28 mouse cellular contexts compared by ENCODE assay signal in the genomic region with DNA sequence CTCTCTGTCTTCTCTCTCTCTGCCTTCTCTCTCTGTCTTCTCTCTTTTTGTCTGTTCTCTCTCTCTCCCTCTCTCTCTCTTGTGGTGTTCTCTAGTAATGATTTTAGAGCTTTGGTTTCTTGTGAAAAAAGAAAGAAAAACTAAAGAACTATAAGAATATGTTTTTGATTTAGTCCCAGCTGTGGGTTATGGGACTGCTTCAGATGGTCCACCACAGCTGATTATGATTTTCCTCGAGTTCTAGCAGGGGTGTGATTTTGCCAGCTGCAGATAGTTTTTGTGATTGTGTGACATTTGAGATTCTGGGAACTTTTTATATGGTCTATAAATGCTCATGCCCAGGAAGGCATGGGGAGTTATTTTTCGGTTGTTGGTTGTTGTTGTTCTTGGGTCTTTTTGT. TPM values are rescaled to one million over a fixed set of nuclear protein-coding genes. Genes with fewer than 3 reads are reported as not detected.
"Had no signal": no experiment of that assay in that cellular context is flagged by ENCODE, and none has a peak within 500 bp of the region (broad histone marks: within the 10 kb centered on the region; RNA-seq: fewer than 3 reads in every experiment).

No protein-coding gene starts in this region.

- H3K4me2 ChIP-seq: embryonic facial prominence, embryonic 12.5 days; embryonic facial prominence, embryonic 13.5 days; embryonic facial prominence, embryonic 15.5 days; forebrain, embryonic 12.5 days; forebrain, embryonic 13.5 days; forebrain, embryonic 15.5 days had no signal

- H3K4me3 ChIP-seq: embryonic facial prominence, embryonic 12.5 days; embryonic facial prominence, embryonic 13.5 days; embryonic facial prominence, embryonic 15.5 days; erythroblast, embryonic 14.5 days; forebrain, embryonic 10.5 days; forebrain, embryonic 12.5 days; forebrain, embryonic 13.5 days; forebrain, embryonic 15.5 days; gastrocnemius, adult 2 months; heart, adult 2 months had no signal

- H3K36me3 ChIP-seq: embryonic facial prominence, embryonic 12.5 days; embryonic facial prominence, embryonic 13.5 days; embryonic facial prominence, embryonic 15.5 days; forebrain, embryonic 10.5 days; forebrain, embryonic 12.5 days; forebrain, embryonic 15.5 days had no signal

- ATAC-seq: forebrain, embryonic 13.5 days; forebrain, embryonic 14.5 days; forebrain, embryonic 15.5 days; forebrain, embryonic 16.5 days; forebrain, postnatal 0 days had no signal

- DNase-seq: cerebellum, adult 18-20 months; cerebellum, adult 2 months; cerebellum, adult 8-10 months; cerebellum, adult 9-10 months; cerebellum, adult 9-11 months; cerebellum, postnatal 10 days; cerebellum, postnatal 14 days; cerebellum, postnatal 25 days; cerebellum, postnatal 36 days; embryo, embryonic 11 days; forebrain, postnatal 0 days; gastrocnemius, adult 2 months; gastrocnemius, postnatal 10 days; gastrocnemius, postnatal 14 days; gastrocnemius, postnatal 25 days; gastrocnemius, postnatal 36 days; heart, adult 18-20 months; heart, adult 2 months had no signal

- H3K27ac ChIP-seq: embryonic facial prominence, embryonic 12.5 days; embryonic facial prominence, embryonic 13.5 days; embryonic facial prominence, embryonic 15.5 days; forebrain, embryonic 10.5 days; forebrain, embryonic 12.5 days; forebrain, embryonic 13.5 days; forebrain, embryonic 15.5 days; gastrocnemius, adult 2 months; heart, adult 2 months had no signal

- H3K4me1 ChIP-seq: forebrain, embryonic 13.5 days; forebrain, embryonic 15.5 days had no signal

- H3K9me3 ChIP-seq: embryonic facial prominence, embryonic 12.5 days; embryonic facial prominence, embryonic 15.5 days; forebrain, embryonic 10.5 days; forebrain, embryonic 12.5 days; forebrain, embryonic 13.5 days; forebrain, embryonic 15.5 days had no signal

- H3K9ac ChIP-seq: embryonic facial prominence, embryonic 12.5 days; embryonic facial prominence, embryonic 13.5 days; embryonic facial prominence, embryonic 15.5 days; forebrain, embryonic 12.5 days; forebrain, embryonic 13.5 days; forebrain, embryonic 15.5 days; forebrain, postnatal 0 days had no signal

- H3K27me3 ChIP-seq: embryonic facial prominence, embryonic 12.5 days; embryonic facial prominence, embryonic 13.5 days; embryonic facial prominence, embryonic 15.5 days; forebrain, embryonic 12.5 days; forebrain, embryonic 13.5 days; forebrain, embryonic 15.5 days had no signal

RNA-seq across cellular contexts. Expression of a gene that starts 39.3 kb away (rescaled TPM):
- polyA plus RNA-seq: erythroblast, embryonic 14.5 days had no signal
